Mouse (Mus musculus) ES-E14 (cell line): ENCODE data around the gene Btg2. TPM values are rescaled to one million over a fixed set of nuclear protein-coding genes. Genes with fewer than 3 reads are reported as not detected.

Experiments used
- DNase-seq: peaks from one replicate; pipeline ENCODE4 v3.0.0-alpha.2; 2013; ENCODE audit warnings: low read depth, low spot score
- H3K27ac ChIP-seq: 2 replicates; pipeline ENCODE4 v1.5.1; 2012; ENCODE audit warnings: low read depth, mild to moderate bottlenecking, low read length, moderate library complexity, mixed read lengths; ENCODE audit not compliant: poor library complexity, insufficient read depth, severe bottlenecking
- H3K36me3 ChIP-seq: 2 replicates; pipeline ENCODE4 v1.6.1; 2012; ENCODE audit warnings: mild to moderate bottlenecking, low read length, moderate library complexity, mixed read lengths; ENCODE audit not compliant: control insufficient read depth, poor library complexity, insufficient read depth, severe bottlenecking
- H3K4me1 ChIP-seq, 2 experiments: fragments of 150-350 bp in 1 of 2; sonication (generic) in 1 of 2; 2 replicates each; pipeline ENCODE4 v1.6.1; 2012; ENCODE audit warnings: low read length in 2 of 2, mild to moderate bottlenecking in 1 of 2, mixed read lengths in 1 of 2; ENCODE audit not compliant: control insufficient read depth in 2 of 2, insufficient read depth in 2 of 2, poor library complexity in 1 of 2
- H3K4me3 ChIP-seq, 2 experiments: fragments of 150-350 bp in 1 of 2; sonication (generic) in 1 of 2; 2 replicates each; pipeline ENCODE4 v1.5.1; 2012; ENCODE audit warnings: low read length in 2 of 2, low read depth in 1 of 2, mild to moderate bottlenecking in 1 of 2, mixed read lengths in 1 of 2; ENCODE audit not compliant: insufficient read depth in 1 of 2, poor library complexity in 1 of 2, severe bottlenecking in 1 of 2
- H3K9ac ChIP-seq: 2 replicates; pipeline ENCODE4 v1.6.1; 2012; ENCODE audit warnings: low read depth, mild to moderate bottlenecking, low read length, mixed read lengths; ENCODE audit not compliant: poor library complexity, insufficient read depth, severe bottlenecking
- H3K9me3 ChIP-seq: fragments of 150-350 bp; sonication (generic); 2 replicates; pipeline ENCODE4 v1.6.1; 2012; ENCODE audit warnings: low read depth, mild to moderate bottlenecking, low read length; ENCODE audit not compliant: control insufficient read depth, insufficient read depth
- CHD2 ChIP-seq: IDR thresholded peaks from 2 replicates; pipeline ENCODE4 v1.6.1; 2014; ENCODE audit warnings: mild to moderate bottlenecking, low read depth, low read length, inconsistent platforms
- HCFC1 ChIP-seq: IDR thresholded peaks from 2 replicates; pipeline ENCODE4 v1.6.1; 2012; ENCODE audit warnings: low read length, inconsistent platforms, borderline replicate concordance; ENCODE audit not compliant: insufficient read depth
- MAFK ChIP-seq: IDR thresholded peaks from 2 replicates; pipeline ENCODE4 v1.6.1; 2014; ENCODE audit warnings: mild to moderate bottlenecking, low read depth, low read length, inconsistent platforms; ENCODE audit not compliant: insufficient read depth
- ZC3H11A ChIP-seq: IDR thresholded peaks from 2 replicates; pipeline ENCODE4 v1.6.1; 2012; ENCODE audit warnings: low read depth, mild to moderate bottlenecking, inconsistent platforms, low read length, borderline replicate concordance
- ZNF384 ChIP-seq: IDR thresholded peaks from 2 replicates; pipeline ENCODE4 v1.6.1; 2012; ENCODE audit warnings: low read depth, low read length, inconsistent platforms
- in situ Hi-C, 2 experiments: fragments of 600-800 bp; cut with MboI; formaldehyde crosslinking; loops; one replicate each; pipeline ENCODE4 v1.15.1; 2025; ENCODE audit warnings: low sequenced_read_pairs in 2 of 2, inconsistent platforms in 1 of 2; ENCODE audit not compliant: unreplicated experiment in 2 of 2
- total RNA-seq: library from RNA; depleted of rRNA; stranded (reverse); fragments of 300-350 nt; gene quantifications from 2 replicates; pipeline ENCODE4 v1.2.3, GENCODE M21; 2012

The Btg2 gene
- total RNA-seq, 1 experiment, result 40.2 TPM

DNA sequence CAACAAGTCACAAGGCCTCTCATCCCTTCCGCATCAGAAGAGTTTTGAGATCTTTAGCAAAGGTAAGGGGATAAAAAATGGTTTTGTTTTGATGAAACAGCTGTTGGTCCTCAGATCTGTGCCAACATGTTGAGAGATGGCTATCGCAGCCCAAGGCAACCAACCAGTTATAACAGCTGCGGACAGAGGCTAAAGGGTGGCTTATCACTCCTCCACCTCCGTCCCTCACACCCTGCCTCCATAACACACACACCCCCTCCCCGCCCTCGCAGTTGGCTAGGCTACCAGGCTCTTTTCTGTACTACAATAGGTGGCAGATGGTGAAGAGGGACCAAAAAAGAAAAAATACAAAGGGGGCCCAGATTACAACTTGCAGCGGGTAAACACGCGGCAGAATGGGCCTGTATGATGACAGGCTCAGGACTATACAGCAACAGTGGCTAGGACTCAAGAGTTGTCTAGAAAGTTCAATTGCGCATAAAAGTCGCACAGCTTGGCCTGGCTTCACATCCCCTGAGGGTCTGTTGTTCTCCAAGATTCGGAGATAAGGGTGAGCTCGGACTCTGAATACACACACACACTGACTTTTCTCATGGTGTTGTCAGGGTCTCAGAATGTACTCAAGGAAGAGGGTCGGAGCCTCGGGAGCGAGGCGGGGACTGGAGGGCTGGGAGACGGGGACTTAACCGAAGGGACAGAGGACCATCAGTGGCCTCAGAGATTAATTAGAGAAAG lies 692 bp downstream of the Btg2 start:
- DNase-seq, result no peak
- Histone ChIP-seq H3K4me3 (peak overlapping the region; percentile 79 to 91), H3K4me1 (peaks cover 7 to 15% of the 10 kb centered on the region in 2 experiments; a peak in 2 of 4 replicates), H3K27ac (no peak overlapping the region), H3K9ac (peak overlapping the region; percentile 82), H3K36me3 (peaks cover 18% of the 10 kb centered on the region), H3K9me3 (no peaks in the 10 kb centered on the region)
- in situ Hi-C loops, result no loop called here
- TF ChIP-seq ZNF384 (no peak), CHD2 (no peak), HCFC1 (no peak), ZC3H11A (no peak), MAFK (no peak)

GRCm38 (mm10) chr1:134077389-134078060 lies 1.4 kb downstream of the Btg2 start:
- H3K36me3 ChIP-seq, result peaks cover 18% of the 10 kb centered on the region
- no peaks in the 10 kb centered on the region for H3K9me3 ChIP-seq
- H3K9ac ChIP-seq, result peak overlapping the region; percentile 82; the same call in 1 of the 2 replicates
- no peak for TF ChIP-seq MAFK
- no peak for TF ChIP-seq CHD2
- no peak for TF ChIP-seq HCFC1
- no peak for TF ChIP-seq ZNF384
- no peak for TF ChIP-seq ZC3H11A
- DNase-seq, result no peak
- peaks cover 7 to 8% of the 10 kb centered on the region in 2 experiments; a peak in 2 of 4 replicates for H3K4me1 ChIP-seq
- no peak overlapping the region for H3K27ac ChIP-seq
- in situ Hi-C loops, result no loop called here
- H3K4me3 ChIP-seq, result peak overlapping the region; percentile 79 to 91

- Histone ChIP-seq H3K9me3 (no peaks in the 10 kb centered on the region), H3K4me3 (no peak overlapping the region), H3K4me1 (peaks cover 7 to 8% of the 10 kb centered on the region in 2 experiments; a peak in 2 of 4 replicates), H3K27ac (no peak overlapping the region), H3K9ac (no peak overlapping the region), H3K36me3 (peaks cover 18% of the 10 kb centered on the region)
- DNase-seq, result no peak
- in situ Hi-C loops, result no loop called here
- TF ChIP-seq HCFC1 (no peak), ZNF384 (no peak), MAFK (no peak), ZC3H11A (no peak), CHD2 (no peak)
These were observed 2.1 kb downstream of the Btg2 start for GRCm38 (mm10) chr1:134076789-134077188.

DNA sequence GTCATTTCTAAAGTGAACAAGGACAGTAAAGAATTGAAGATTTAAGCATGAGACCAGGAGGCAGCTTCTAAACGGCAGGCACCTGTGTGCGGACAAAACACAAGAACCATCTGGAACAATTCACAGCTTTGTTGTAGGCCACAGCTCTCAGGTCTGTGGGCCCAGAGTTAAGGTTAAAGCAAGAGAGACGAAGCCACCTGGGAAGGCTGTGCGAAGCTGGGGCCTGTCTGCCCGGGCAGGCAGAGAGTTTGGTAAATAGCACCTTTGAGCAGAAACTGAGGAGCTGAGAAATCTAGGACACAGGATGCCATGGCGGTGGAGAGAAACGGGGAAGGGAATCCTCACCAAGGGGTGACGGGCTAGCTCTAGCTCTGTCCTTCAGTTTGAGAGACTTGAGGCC lies 3.4 kb downstream of the Btg2 start:
- H3K27ac ChIP-seq, result no peak overlapping the region
- H3K9ac ChIP-seq, result no peak overlapping the region
- no peaks in the 10 kb centered on the region for H3K9me3 ChIP-seq
- peaks cover 18% of the 10 kb centered on the region for H3K36me3 ChIP-seq
- TF ChIP-seq MAFK (no peak), ZC3H11A (no peak), ZNF384 (no peak), HCFC1 (no peak), CHD2 (no peak)
- in situ Hi-C loops, result no loop called here
- H3K4me1 ChIP-seq, result peaks cover 7 to 11% of the 10 kb centered on the region in 2 experiments; a peak in 2 of 4 replicates
- no peak for DNase-seq
- H3K4me3 ChIP-seq, result no peak overlapping the region

DNA sequence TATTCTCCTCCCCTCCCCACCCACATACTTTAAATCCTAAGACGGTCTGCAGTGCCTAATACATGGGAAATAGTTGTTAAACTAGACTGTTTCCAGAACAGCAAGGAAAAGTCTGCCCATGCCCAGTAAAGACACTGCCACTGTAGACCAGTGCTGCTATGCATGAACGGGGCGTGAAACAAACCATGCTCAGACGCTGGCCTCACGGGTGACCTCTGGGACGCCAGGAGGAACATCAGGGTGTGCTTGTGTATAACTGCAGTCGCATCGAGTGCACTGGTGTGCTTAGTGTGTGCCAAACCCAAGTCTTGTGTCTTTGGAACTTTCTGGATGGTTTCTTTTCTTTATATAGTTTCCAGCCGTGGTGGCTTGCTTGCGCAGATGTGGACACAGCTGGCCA lies 4.3 kb downstream of the Btg2 start:
- Histone ChIP-seq H3K4me1 (peaks cover 2 to 10% of the 10 kb centered on the region in 2 experiments; a peak in 3 of 4 replicates), H3K9me3 (no peaks in the 10 kb centered on the region), H3K27ac (no peak overlapping the region), H3K36me3 (peaks cover 18% of the 10 kb centered on the region), H3K9ac (no peak overlapping the region), H3K4me3 (no peak overlapping the region)
- no peak for TF ChIP-seq MAFK
- no peak for TF ChIP-seq ZC3H11A
- no peak for TF ChIP-seq HCFC1
- TF ChIP-seq ZNF384, result no peak
- no peak for TF ChIP-seq CHD2
- no peak for DNase-seq
- in situ Hi-C loops, result no loop called here
